Mouse (Mus musculus): ENCODE data around the gene Tbx4. TPM values are rescaled to one million over a fixed set of nuclear protein-coding genes. Genes with fewer than 3 reads are reported as not detected.

Gene Tbx4
- polyA plus RNA-seq (2015; fragmentation: Nextera tagmentation; extraction: Ambion mirVana) = 0.21 and 0.31 TPM in 2 replicates

- Histone ChIP-seq H3K4me2 (no peak within 1 kb of the TSS), H3K4me1 (replicated peaks) (0 out of 2 replicates have a peak, but pooled peaks cover 4% of the 10 kb centered on the region), H3K4me3 (no peak within 1 kb of the TSS), H3K36me3 (no peaks in the 10 kb centered on the region), H3K27ac (replicated peaks) (no peak within 1 kb of the TSS), H3K9ac (no peak within 1 kb of the TSS), H3K9me3 (no peaks in the 10 kb centered on the region), H3K27me3 (peaks cover 67% of the 10 kb centered on the region)
- 0 out of 2 replicates have a peak, but pooled peaks have one; percentile 11 for ATAC-seq (ENCODE audit: low FRiP score, low read depth)
- WGBS = 13% methylated on average over 23 of the region's 28 CpGs
These were observed at the start of gene Tbx4 for GRCm38 (mm10) chr11:85885665-85886428. Gene Tbx4 (plus strand): TSS chr11:85886422.

GRCm38 (mm10) chr11:85836523-85837290 lies 49.5 kb upstream of the Tbx4 start:
- Histone ChIP-seq H3K4me3 (peak overlapping the region; percentile 7; the same call in 1 of the 2 replicates), H3K27me3 (peaks cover 64% of the 10 kb centered on the region), H3K36me3 (no peaks in the 10 kb centered on the region), H3K4me2 (no peak overlapping the region), H3K9ac (no peak overlapping the region), H3K9me3 (no peaks in the 10 kb centered on the region), H3K27ac (replicated peaks) (no peak overlapping the region), H3K4me1 (replicated peaks) (peaks cover 34% of the 10 kb centered on the region)
- 2% methylated on average over 32 of the region's 32 CpGs for WGBS
- ATAC-seq (ENCODE audit: low FRiP score, low read depth) = no peak

GRCm38 (mm10) chr11:85837291-85837647 lies 49.0 kb upstream of the Tbx4 start:
- 2% methylated on average over 18 of the region's 18 CpGs for WGBS
- Histone ChIP-seq H3K27ac (replicated peaks) (no peak overlapping the region), H3K9ac (no peak overlapping the region), H3K9me3 (no peaks in the 10 kb centered on the region), H3K4me2 (no peak overlapping the region), H3K27me3 (peaks cover 70% of the 10 kb centered on the region), H3K4me1 (replicated peaks) (peaks cover 35% of the 10 kb centered on the region), H3K4me3 (peak overlapping the region; percentile 7; the same call in 1 of the 2 replicates), H3K36me3 (no peaks in the 10 kb centered on the region)
- no peak for ATAC-seq (ENCODE audit: low FRiP score, low read depth)

- Histone ChIP-seq H3K4me3 (peak overlapping the region; percentile 10), H3K9ac (no peak overlapping the region), H3K9me3 (no peaks in the 10 kb centered on the region), H3K4me1 (replicated peaks) (peaks cover 33% of the 10 kb centered on the region), H3K27ac (replicated peaks) (no peak overlapping the region), H3K36me3 (no peaks in the 10 kb centered on the region), H3K27me3 (peaks cover 75% of the 10 kb centered on the region), H3K4me2 (0 out of 2 replicates have a peak overlapping the region, but pooled peaks have one; percentile 9)
- no peak for ATAC-seq (ENCODE audit: low FRiP score, low read depth)
- under 1% methylated on average over 65 of the region's 67 CpGs for WGBS
These were observed 48.4 kb upstream of the Tbx4 start for GRCm38 (mm10) chr11:85837648-85838423.

- Histone ChIP-seq H3K27me3 (peaks cover 83% of the 10 kb centered on the region), H3K36me3 (no peaks in the 10 kb centered on the region), H3K27ac (replicated peaks) (no peak overlapping the region), H3K9me3 (no peaks in the 10 kb centered on the region), H3K4me2 (no peak overlapping the region), H3K4me3 (peak overlapping the region; percentile 10), H3K9ac (no peak overlapping the region), H3K4me1 (replicated peaks) (peaks cover 34% of the 10 kb centered on the region)
- WGBS = 8% methylated on average over 20 of the region's 20 CpGs
- ATAC-seq (ENCODE audit: low FRiP score, low read depth) = no peak
These were observed 47.6 kb upstream of the Tbx4 start for GRCm38 (mm10) chr11:85838424-85839257.

GRCm38 (mm10) chr11:85839258-85840030 lies 46.8 kb upstream of the Tbx4 start:
- Histone ChIP-seq H3K9ac (no peak overlapping the region), H3K36me3 (no peaks in the 10 kb centered on the region), H3K4me3 (no peak overlapping the region), H3K4me2 (no peak overlapping the region), H3K27ac (replicated peaks) (no peak overlapping the region), H3K9me3 (no peaks in the 10 kb centered on the region), H3K4me1 (replicated peaks) (peaks cover 42% of the 10 kb centered on the region), H3K27me3 (peaks cover 83% of the 10 kb centered on the region)
- ATAC-seq (ENCODE audit: low FRiP score, low read depth) = no peak
- 11% methylated on average over 7 of the region's 7 CpGs for WGBS

- H3K4me3 ChIP-seq = peak overlapping the region; percentile 20
These were observed 46.0 kb upstream of the Tbx4 start for GRCm38 (mm10) chr11:85840031-85840802.

GRCm38 (mm10) chr11:85840803-85841145 lies 45.4 kb upstream of the Tbx4 start:
- no peak for ATAC-seq (ENCODE audit: low FRiP score, low read depth)
- Histone ChIP-seq H3K27ac (replicated peaks) (no peak overlapping the region), H3K4me1 (replicated peaks) (peaks cover 46% of the 10 kb centered on the region), H3K9ac (no peak overlapping the region), H3K27me3 (peaks cover 83% of the 10 kb centered on the region), H3K36me3 (no peaks in the 10 kb centered on the region), H3K4me3 (peak overlapping the region; percentile 20), H3K9me3 (no peaks in the 10 kb centered on the region), H3K4me2 (peak overlapping the region; percentile 26)
- WGBS = 5% methylated on average over 21 of the region's 21 CpGs

More at GRCm38 (mm10) chr11:85840031-85840802, 46.0 kb upstream of the Tbx4 start:
- Histone ChIP-seq H3K4me2 (peak overlapping the region; percentile 26), H3K4me1 (replicated peaks) (peaks cover 46% of the 10 kb centered on the region), H3K27me3 (peaks cover 83% of the 10 kb centered on the region), H3K9me3 (no peaks in the 10 kb centered on the region), H3K36me3 (no peaks in the 10 kb centered on the region), H3K27ac (replicated peaks) (no peak overlapping the region), H3K9ac (no peak overlapping the region)
- WGBS = 7% methylated on average over 27 of the region's 27 CpGs
- no peak for ATAC-seq (ENCODE audit: low FRiP score, low read depth)

GRCm38 (mm10) chr11:85841211-85841681 lies 45.0 kb upstream of the Tbx4 start:
- Histone ChIP-seq H3K4me2 (peak overlapping the region; percentile 58; the same call in 1 of the 2 replicates), H3K27me3 (peaks cover 83% of the 10 kb centered on the region), H3K4me1 (replicated peaks) (peaks cover 46% of the 10 kb centered on the region), H3K27ac (replicated peaks) (no peak overlapping the region), H3K4me3 (no peak overlapping the region; the same call in 1 of the 2 replicates), H3K9ac (no peak overlapping the region), H3K36me3 (no peaks in the 10 kb centered on the region), H3K9me3 (no peaks in the 10 kb centered on the region)
- no peak for ATAC-seq (ENCODE audit: low FRiP score, low read depth)
- 6% methylated on average over 8 of the region's 8 CpGs for WGBS

- no peak overlapping the region for H3K27ac ChIP-seq (replicated peaks)
- peaks cover 46% of the 10 kb centered on the region for H3K4me1 ChIP-seq (replicated peaks)
- no peaks in the 10 kb centered on the region for H3K9me3 ChIP-seq
- H3K4me2 ChIP-seq = peak overlapping the region; percentile 58
- WGBS = 0% methylated on average over 31 of the region's 32 CpGs
- ATAC-seq (ENCODE audit: low FRiP score, low read depth) = peak; percentile 65; the same call in 1 of the 2 replicates
- no peaks in the 10 kb centered on the region for H3K36me3 ChIP-seq
- H3K9ac ChIP-seq = 0 out of 2 replicates have a peak overlapping the region, but pooled peaks have one; percentile 1
- H3K27me3 ChIP-seq = peaks cover 81% of the 10 kb centered on the region
- H3K4me3 ChIP-seq = peak overlapping the region; percentile 28
These were observed 44.2 kb upstream of the Tbx4 start for GRCm38 (mm10) chr11:85841980-85842379.

All from hindbrain, embryonic 15.5 days (tissue).